Mouse (Mus musculus) olfactory bulb, adult 2 months (tissue): ENCODE measurements around the gene Rab29.

Source experiments
- CTCF ChIP-seq: fragments of 200-500 bp; IDR thresholded peaks from 2 replicates; pipeline ENCODE4 v1.5.1; 2012; ENCODE audit warnings: low read depth, mild to moderate bottlenecking, low read length, moderate library complexity; ENCODE audit not compliant: insufficient read depth
- POLR2A ChIP-seq: fragments of 200-500 bp; IDR thresholded peaks from 2 replicates; pipeline ENCODE4 v1.6.1; 2012; ENCODE audit warnings: mild to moderate bottlenecking, low read depth, low read length, moderate library complexity; ENCODE audit not compliant: insufficient read depth

GRCm38 (mm10) chr1:131869561-131869960, 2.5 kb downstream of the Rab29 start:
- TF ChIP-seq CTCF (no peak), POLR2A (no peak)
